Mouse (Mus musculus) neural tube, embryonic 14.5 days (tissue): ENCODE results near the gene Atp5s. TPM values are rescaled to one million over a fixed set of nuclear protein-coding genes. Genes with fewer than 3 reads are reported as not detected.
A peak's percentile ranks its signal among the peaks of the same experiment; 100 is the strongest.

ENCODE experiments used
- ATAC-seq: fragments of 200-750 bp; cut with Nextera tagmentation; 2 replicates; pipeline ENCODE4 v1.8.0; 2017; ENCODE audit warnings: low read depth, mild to moderate bottlenecking, moderate TSS enrichment, moderate library complexity
- H3K27ac ChIP-seq: fragments of 300-500 bp; sonication (generic); 2 replicates; pipeline ENCODE4 v1.5.1; 2014; ENCODE audit warnings: low read depth, mild to moderate bottlenecking, control low read depth, low read length, moderate library complexity, mixed read lengths
- H3K27me3 ChIP-seq: fragments of 300-500 bp; sonication (generic); 2 replicates; pipeline ENCODE4 v1.6.1; 2014; ENCODE audit warnings: low read length; ENCODE audit not compliant: control insufficient read depth, insufficient read depth
- H3K36me3 ChIP-seq: fragments of 300-500 bp; sonication (generic); 2 replicates; pipeline ENCODE4 v1.6.1; 2014; ENCODE audit warnings: low read length, mixed read lengths; ENCODE audit not compliant: control insufficient read depth, insufficient read depth
- H3K4me1 ChIP-seq: fragments of 300-500 bp; sonication (generic); 2 replicates; pipeline ENCODE4 v1.6.1; 2014; ENCODE audit warnings: low read length; ENCODE audit not compliant: control insufficient read depth, insufficient read depth
- H3K4me2 ChIP-seq: fragments of 300-500 bp; sonication (generic); 2 replicates; pipeline ENCODE4 v1.6.1; 2014; ENCODE audit warnings: mild to moderate bottlenecking, low read depth, low read length, control low read depth
- H3K4me3 ChIP-seq: fragments of 300-500 bp; sonication (generic); 2 replicates; pipeline ENCODE4 v1.5.1; 2014; ENCODE audit warnings: low read depth, low read length, control low read depth, mixed read lengths
- H3K9ac ChIP-seq: fragments of 300-500 bp; sonication (generic); replicated peaks from 2 replicates; pipeline ENCODE4 v1.6.1; 2014; ENCODE audit warnings: low read depth, mild to moderate bottlenecking, control low read depth, low read length, mixed read lengths
- H3K9me3 ChIP-seq: fragments of 300-500 bp; sonication (generic); 2 replicates; pipeline ENCODE4 v1.6.1; 2016; ENCODE audit warnings: low read length; ENCODE audit not compliant: control insufficient read depth
- WGBS: fragments of 180-500 bp; shearing (Covaris S2); extraction: QIAGEN DNeasy Blood & Tissue Kit; methylation state at CpG from one replicate; pipeline ENCODE4 v1.1.7; 2014; 5-methylcytosine and 5-hydroxymethylcytosine counted together
- polyA plus RNA-seq: library from polyadenylated mRNA; unstranded; fragments of >200 nt; fragmentation: Nextera tagmentation; extraction: Ambion mirVana; gene quantifications from 2 replicates; pipeline ENCODE4 v1.2.1, GENCODE M21; 2014

Atp5s gene
- polyA plus RNA-seq, 1 experiment from 2014 or later, result 44.9 TPM

DNA sequence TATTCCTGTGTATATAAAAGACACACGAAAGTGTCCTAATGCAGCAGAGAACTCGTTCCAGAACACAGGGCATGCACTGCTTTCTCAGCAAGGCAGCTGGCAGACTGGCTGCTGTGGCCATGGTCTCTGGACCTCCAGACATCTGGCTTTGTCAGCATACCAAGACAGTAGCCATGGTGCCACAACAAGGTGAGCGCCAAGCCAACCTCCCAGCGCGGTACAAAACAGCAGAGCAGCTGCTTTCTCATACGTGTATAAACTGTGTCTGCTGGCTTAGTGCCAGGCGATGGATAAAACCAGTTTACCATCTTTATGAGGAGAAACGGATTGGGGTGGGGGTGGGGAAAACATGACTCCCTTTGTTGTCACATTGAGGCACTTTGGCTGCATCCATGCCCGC, 40.8 kb downstream of the Atp5s start:
- H3K36me3 ChIP-seq, result no peaks in the 10 kb centered on the region
- no peak overlapping the region for H3K4me3 ChIP-seq
- peak; percentile 52; the same call in 1 of the 2 replicates for ATAC-seq
- no peak overlapping the region for H3K27ac ChIP-seq
- H3K4me1 ChIP-seq, result 0 out of 2 replicates have a peak, but pooled peaks cover 5% of the 10 kb centered on the region
- H3K4me2 ChIP-seq, result no peak overlapping the region
- no peaks in the 10 kb centered on the region for H3K9me3 ChIP-seq
- H3K27me3 ChIP-seq, result no peaks in the 10 kb centered on the region
- 45% methylated on average over 9 of the region's 9 CpGs for WGBS
- H3K9ac ChIP-seq, result no peak overlapping the region

DNA sequence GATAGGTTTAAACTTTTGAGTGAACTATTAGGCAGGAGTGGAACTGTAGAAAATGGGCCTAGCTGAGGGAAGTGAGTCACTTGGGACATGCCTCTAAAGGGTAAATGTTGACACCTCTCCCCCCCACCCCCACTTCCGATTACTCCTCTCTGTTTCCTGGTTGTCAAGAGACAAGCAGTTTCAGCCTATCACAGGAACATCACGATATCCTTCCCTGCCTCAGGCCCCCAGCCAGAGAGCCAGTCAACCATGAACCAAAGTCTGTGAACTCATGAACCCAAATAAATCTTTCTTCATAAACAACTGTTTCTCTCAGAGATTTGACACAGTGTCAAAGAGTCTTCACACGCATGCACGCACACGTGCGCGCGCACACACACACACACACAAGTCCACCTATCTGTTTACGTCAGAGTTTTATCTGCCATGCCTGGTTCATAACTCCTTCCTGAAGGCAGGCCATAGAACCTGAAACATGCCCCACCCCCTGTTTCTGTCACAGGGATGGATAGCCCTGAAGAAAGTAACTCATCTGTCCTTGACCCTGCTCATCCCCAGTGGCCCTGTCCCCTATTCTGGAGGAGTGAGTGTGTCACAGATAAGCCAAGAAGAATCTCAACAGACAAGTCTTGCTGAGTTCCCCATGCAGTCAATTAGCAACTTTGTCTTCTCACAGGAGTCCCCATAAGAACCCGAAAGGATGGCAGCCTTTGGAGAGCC, 41.6 kb downstream of the Atp5s start:
- ATAC-seq, result no peak
- Histone ChIP-seq H3K9ac (no peak overlapping the region), H3K4me3 (no peak overlapping the region), H3K9me3 (no peaks in the 10 kb centered on the region), H3K27me3 (no peaks in the 10 kb centered on the region), H3K27ac (no peak overlapping the region), H3K4me2 (no peak overlapping the region), H3K4me1 (0 out of 2 replicates have a peak, but pooled peaks cover 5% of the 10 kb centered on the region), H3K36me3 (no peaks in the 10 kb centered on the region)
- WGBS, result 63% methylated on average over 10 of the region's 10 CpGs

DNA sequence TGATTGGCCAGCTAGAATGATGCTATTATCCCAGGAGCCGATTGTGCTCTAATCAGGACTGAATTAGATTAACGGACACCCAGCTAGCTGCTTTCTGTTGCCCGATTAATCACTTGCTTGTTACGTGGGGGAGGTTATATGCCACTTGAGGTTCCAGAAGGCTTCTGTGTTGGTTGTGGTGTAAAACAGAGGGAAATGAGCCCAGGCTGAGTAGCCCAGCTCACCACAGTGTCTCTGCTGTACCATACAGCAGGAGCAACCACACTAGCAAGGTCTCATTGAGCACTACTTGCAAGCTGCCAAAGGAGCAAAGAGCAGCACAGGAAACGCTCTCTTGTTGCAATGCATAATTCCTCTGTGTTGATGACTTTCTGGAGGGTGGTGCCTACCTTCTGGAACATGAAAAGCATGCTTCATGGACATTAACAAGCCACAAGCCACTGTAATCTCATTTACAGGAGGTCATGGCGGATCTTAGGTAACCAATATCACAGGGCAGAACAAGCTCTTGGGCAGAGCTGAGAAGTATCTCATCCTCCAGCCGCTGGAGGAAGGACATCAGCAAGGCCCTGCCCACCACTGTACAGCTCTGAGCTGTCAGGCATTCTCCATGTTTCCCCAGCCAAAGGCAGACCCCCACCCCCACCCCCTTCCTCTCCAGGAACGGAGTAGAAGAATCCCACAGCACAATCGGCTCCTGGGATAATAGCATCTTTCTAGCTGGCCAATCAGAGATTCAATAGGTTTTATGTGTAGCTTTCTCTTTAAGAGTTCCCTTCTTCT, 42.9 kb downstream of the Atp5s start:
- Histone ChIP-seq H3K27me3 (no peaks in the 10 kb centered on the region), H3K27ac (0 out of 2 replicates have a peak overlapping the region, but pooled peaks have one; percentile 28), H3K4me3 (no peak overlapping the region), H3K9ac (0 out of 2 replicates have a peak overlapping the region, but pooled peaks have one; percentile 16), H3K36me3 (no peaks in the 10 kb centered on the region), H3K4me2 (no peak overlapping the region; the same call in 1 of the 2 replicates), H3K9me3 (no peaks in the 10 kb centered on the region), H3K4me1 (0 out of 2 replicates have a peak, but pooled peaks cover 5% of the 10 kb centered on the region)
- peak; percentile 64 for ATAC-seq
- 35% methylated on average over 9 of the region's 9 CpGs for WGBS

DNA sequence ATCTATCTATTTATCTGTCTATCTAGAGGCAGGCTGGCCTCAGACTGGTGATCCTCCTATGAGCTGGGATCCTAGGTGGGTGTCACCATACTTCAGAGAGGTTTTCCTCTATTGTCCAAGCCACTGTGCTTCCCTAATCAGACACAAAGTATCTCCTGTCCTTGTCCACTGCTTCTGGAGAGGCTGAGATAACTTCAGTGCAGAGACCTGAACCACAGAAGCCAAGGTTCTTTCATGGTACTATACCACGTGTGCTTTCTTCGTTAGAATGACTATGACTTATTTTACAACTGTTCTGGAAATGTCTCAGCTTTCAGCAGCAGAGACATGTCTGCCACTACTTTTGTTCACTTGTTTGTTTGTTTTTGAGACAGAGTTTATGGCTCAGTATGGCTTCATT, 44.1 kb downstream of the Atp5s start:
- no peak for ATAC-seq

DNA sequence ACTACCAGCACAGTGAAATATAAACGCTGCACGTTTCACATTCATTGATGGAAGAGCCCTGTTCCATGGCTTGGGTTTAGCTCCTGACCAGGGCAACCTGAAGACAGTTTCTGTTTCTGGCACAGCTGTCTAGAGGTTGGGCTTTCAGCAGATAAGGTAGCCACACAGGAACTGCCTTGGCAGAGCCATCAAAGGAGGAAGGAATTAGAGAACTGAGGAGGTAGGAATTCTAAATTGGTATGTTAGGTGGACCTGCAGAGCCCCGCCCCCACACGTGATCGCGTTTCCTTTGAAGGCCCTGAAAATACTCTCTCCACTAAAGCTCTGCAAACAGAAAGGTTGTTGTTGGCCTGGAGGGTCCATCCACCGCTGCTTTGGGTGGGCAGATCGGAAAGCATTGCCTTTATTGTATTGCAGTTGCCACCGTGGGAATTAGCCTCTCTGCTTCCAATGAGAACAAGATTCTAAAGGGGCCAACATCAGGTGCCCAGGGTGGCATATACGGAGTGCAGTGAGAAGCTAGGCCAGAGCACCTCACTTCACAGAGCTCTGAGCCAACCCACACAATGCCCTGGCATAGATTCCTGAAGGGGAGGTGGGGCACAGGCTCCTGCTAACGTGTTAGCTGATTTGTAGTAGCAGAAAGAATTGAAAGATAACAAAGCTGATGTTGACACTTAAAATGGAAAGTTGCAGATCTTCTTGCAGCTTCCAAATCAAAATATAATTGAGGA, 52.0 kb downstream of the Atp5s start:
- no peaks in the 10 kb centered on the region for H3K9me3 ChIP-seq
- no peaks in the 10 kb centered on the region for H3K36me3 ChIP-seq
- H3K4me1 ChIP-seq, result no peaks in the 10 kb centered on the region
- no peak overlapping the region for H3K9ac ChIP-seq
- WGBS, result 74% methylated on average over 11 of the region's 11 CpGs
- no peak for ATAC-seq
- no peaks in the 10 kb centered on the region for H3K27me3 ChIP-seq
- no peak overlapping the region for H3K4me2 ChIP-seq
- no peak overlapping the region for H3K4me3 ChIP-seq
- no peak overlapping the region for H3K27ac ChIP-seq

More for the DNA sequence above, 44.1 kb downstream of the Atp5s start:
- no peak overlapping the region for H3K4me2 ChIP-seq
- no peaks in the 10 kb centered on the region for H3K36me3 ChIP-seq
- H3K27me3 ChIP-seq, result no peaks in the 10 kb centered on the region
- no peak overlapping the region for H3K27ac ChIP-seq
- H3K9ac ChIP-seq, result no peak overlapping the region
- WGBS, result 77% methylated on average over 2 of the region's 2 CpGs
- H3K4me3 ChIP-seq, result no peak overlapping the region
- no peaks in the 10 kb centered on the region for H3K9me3 ChIP-seq
- H3K4me1 ChIP-seq, result 0 out of 2 replicates have a peak, but pooled peaks cover 5% of the 10 kb centered on the region

DNA sequence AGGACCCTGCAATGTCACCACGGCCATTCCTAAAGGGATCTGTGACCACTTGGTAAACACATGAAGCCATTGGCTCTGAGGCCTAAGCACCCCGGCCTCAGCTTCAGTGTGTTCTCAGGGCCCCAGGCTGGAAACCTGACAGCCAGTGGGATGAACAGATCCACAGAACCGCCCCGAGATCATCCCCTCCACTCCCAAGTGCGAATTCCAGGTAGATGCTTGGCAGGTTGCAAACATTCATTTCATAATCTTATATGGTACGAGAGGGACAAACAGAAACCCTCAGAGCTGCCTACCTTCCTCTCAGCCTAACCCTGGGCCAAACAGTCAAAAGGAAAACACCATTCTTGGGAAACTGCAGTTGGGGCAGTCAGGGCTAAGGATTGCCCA, 52.6 kb downstream of the Atp5s start:
- no peak overlapping the region for H3K9ac ChIP-seq
- H3K4me1 ChIP-seq, result no peaks in the 10 kb centered on the region
- ATAC-seq, result no peak
- H3K27ac ChIP-seq, result no peak overlapping the region
- WGBS, result 93% methylated on average over 6 of the region's 6 CpGs
- no peak overlapping the region for H3K4me3 ChIP-seq
- no peaks in the 10 kb centered on the region for H3K9me3 ChIP-seq
- no peaks in the 10 kb centered on the region for H3K36me3 ChIP-seq
- no peaks in the 10 kb centered on the region for H3K27me3 ChIP-seq
- no peak overlapping the region for H3K4me2 ChIP-seq

DNA sequence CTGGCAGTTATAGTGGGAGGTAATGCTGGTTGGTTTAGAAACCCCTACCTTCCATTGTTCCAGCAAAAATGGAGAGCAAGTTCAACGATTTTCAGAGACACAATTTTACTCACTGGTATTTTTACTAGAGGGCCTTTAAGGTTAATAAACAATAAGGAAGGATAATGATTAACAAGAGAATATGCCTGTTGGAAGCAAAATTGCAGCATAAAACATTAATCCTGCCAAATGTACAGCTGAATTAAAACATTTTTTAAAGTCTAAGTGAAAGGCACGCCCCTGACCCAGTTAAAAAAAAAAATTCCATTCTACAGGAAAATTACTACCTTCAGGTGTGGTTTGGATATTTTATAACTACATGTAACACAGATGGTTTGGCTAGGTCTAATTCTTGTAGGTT, 53.2 kb downstream of the Atp5s start:
- 77% methylated on average over 2 of the region's 2 CpGs for WGBS
- H3K9me3 ChIP-seq, result no peaks in the 10 kb centered on the region
- H3K27me3 ChIP-seq, result no peaks in the 10 kb centered on the region

DNA sequence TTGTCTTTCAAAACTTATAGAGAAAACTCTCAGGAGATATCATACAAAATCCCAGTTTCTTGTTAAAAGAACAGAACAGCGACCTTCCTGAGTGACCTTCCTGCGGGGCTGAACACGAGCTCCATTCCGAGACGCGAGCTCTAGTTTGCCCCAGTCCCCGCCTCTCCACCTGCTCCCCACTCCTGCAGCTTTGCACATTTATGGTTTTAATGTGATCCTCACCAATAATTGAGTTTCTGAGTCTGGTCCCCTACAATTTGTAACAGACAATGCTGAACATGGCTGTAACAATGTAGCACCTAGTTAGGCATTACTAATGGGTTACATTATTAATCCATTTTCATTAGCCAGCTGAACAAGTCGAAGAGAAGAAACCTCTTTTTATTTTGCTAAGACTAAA, 56.7 kb downstream of the Atp5s start:
- ATAC-seq, result no peak
- Histone ChIP-seq H3K36me3 (no peaks in the 10 kb centered on the region), H3K27ac (no peak overlapping the region), H3K9ac (no peak overlapping the region), H3K4me1 (no peaks in the 10 kb centered on the region), H3K27me3 (no peaks in the 10 kb centered on the region), H3K4me3 (no peak overlapping the region), H3K9me3 (no peaks in the 10 kb centered on the region), H3K4me2 (no peak overlapping the region)
- 55% methylated on average over 8 of the region's 8 CpGs for WGBS

More for the DNA sequence above, 53.2 kb downstream of the Atp5s start:
- H3K36me3 ChIP-seq, result no peaks in the 10 kb centered on the region
- H3K4me3 ChIP-seq, result no peak overlapping the region
- ATAC-seq, result no peak
- H3K4me2 ChIP-seq, result no peak overlapping the region
- no peak overlapping the region for H3K9ac ChIP-seq
- no peaks in the 10 kb centered on the region for H3K4me1 ChIP-seq
- no peak overlapping the region for H3K27ac ChIP-seq
